Mouse (Mus musculus): ENCODE data around the gene Fam163a. TPM values are rescaled to one million over a fixed set of nuclear protein-coding genes. Genes with fewer than 3 reads are reported as not detected.
A peak's percentile ranks its signal among the peaks of the same experiment; 100 is the strongest.

The Fam163a gene
- polyA plus RNA-seq, 1 experiment, result not detected

DNA sequence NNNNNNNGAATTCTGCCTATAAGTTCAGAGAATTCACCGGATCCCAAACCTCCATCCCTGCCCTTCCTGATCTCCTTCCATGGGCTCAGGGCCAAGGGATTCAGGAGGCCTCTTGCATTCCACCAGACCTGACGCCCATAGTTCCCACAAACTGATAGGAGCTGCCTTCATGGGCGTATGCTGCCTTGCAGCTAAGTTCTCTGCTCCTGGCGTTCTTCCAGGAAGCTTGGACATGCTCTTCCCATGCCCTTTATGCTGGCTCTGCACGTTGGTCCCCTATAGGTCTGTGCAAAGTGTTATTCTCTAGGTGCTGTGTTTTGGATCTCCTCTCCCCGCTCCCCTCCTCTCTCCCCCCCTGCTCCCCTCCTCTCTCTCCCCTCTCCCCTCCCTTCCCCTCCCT lies 36.1 kb downstream of the Fam163a start:
- H3K79me2 ChIP-seq (ENCODE audit: control insufficient read depth, insufficient read depth), result no peaks in the 10 kb centered on the region
- no peak overlapping the region for H3K4me3 ChIP-seq (ENCODE audit: insufficient read depth, poor library complexity, severe bottlenecking)
- no peaks in the 10 kb centered on the region for H3K36me3 ChIP-seq (ENCODE audit: control insufficient read depth, insufficient read depth)
- H3K27me3 ChIP-seq (ENCODE audit: control insufficient read depth, insufficient read depth, insufficient read length), result peaks cover 4% of the 10 kb centered on the region
- H3K79me3 ChIP-seq (ENCODE audit: low read depth), result no peaks in the 10 kb centered on the region
- TF ChIP-seq USF1 (IDR thresholded peaks at IDR 0.05; ENCODE audit: low read depth), result no peak
- no peak for TF ChIP-seq CTCF (IDR thresholded peaks at IDR 0.05; ENCODE audit: control insufficient read depth, insufficient read depth, insufficient read length)
- TF ChIP-seq CEBPB (IDR thresholded peaks at IDR 0.05; ENCODE audit: low read depth), result no peak
- TF ChIP-seq MAX (IDR thresholded peaks at IDR 0.05), result no peak
- no peak for TF ChIP-seq FOSL1 (IDR thresholded peaks at IDR 0.05; ENCODE audit: insufficient read depth, low read length, poor library complexity, severe bottlenecking)
- no peak for TF ChIP-seq MYOD1 (IDR thresholded peaks at IDR 0.05; ENCODE audit: control insufficient read depth, insufficient read length, low read depth)
- TF ChIP-seq MYOG (IDR thresholded peaks at IDR 0.05; ENCODE audit: control insufficient read depth, extremely low read depth, insufficient read length), result no peak
- no peak overlapping the region for H3ac ChIP-seq (ENCODE audit: control insufficient read depth, insufficient read length, low read depth)

DNA sequence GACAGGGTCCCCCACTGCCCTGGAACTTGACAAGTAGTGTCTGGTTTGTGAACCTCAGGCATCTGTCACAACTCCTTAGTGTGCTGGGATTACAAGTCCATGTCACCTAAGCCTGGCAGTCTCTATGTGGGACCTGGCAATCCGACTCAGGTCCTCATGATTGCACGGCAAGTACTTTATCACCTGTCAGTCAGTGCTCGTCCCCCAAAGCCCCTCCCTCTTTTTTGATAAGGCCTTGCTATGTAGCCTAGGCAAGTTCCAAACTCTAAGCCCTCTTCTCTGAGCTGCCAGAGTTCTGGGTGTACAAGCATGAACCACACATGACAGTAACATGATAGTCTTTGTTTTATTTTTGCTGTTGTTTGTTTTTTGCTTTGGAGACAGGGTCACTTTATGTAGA lies 88.1 kb downstream of the Fam163a start:
- TF ChIP-seq MYOD1 (IDR thresholded peaks at IDR 0.05; ENCODE audit: control insufficient read depth, insufficient read length, low read depth), result no peak
- Histone ChIP-seq H3K36me3 (ENCODE audit: control insufficient read depth, insufficient read depth) (no peaks in the 10 kb centered on the region), H3K79me3 (ENCODE audit: low read depth) (no peaks in the 10 kb centered on the region), H3ac (ENCODE audit: control insufficient read depth, insufficient read length, low read depth) (no peak overlapping the region), H3K79me2 (ENCODE audit: control insufficient read depth, insufficient read depth) (no peaks in the 10 kb centered on the region), H3K27me3 (ENCODE audit: control insufficient read depth, insufficient read depth, insufficient read length) (no peaks in the 10 kb centered on the region), H3K4me3 (ENCODE audit: insufficient read depth, poor library complexity, severe bottlenecking) (no peak overlapping the region)

DNA sequence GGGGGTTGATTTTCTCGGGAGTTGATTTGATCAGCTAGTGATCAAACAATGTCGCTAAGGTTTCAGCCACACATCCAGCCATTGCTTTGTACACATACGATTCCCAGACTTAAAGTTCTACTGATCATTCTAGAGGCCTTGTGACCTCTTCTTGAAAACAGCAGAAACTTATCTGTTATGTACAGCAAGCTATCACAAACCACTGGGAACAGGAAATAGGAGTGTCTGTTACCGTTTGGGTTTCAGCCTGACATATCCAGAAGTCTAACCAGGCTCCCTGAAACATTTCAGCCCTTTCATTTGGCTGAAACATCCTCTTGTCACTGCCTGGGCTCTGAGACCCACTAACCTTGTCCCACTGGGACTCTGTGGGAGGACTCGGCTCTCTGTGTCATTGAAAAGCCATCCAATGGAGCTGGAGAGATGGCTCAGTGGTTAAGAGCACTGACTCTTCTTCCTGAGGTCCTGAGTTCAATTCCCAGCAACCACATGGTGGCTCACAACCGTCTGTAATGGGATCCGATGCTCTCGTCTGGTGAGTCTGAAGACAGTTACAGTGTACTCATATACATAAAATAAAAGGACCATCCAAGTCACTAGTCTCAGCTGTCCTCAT lies 90.8 kb downstream of the Fam163a start:
- Histone ChIP-seq H3K4me3 (ENCODE audit: insufficient read depth, poor library complexity, severe bottlenecking) (no peak overlapping the region), H3K36me3 (ENCODE audit: control insufficient read depth, insufficient read depth) (no peaks in the 10 kb centered on the region), H3K27me3 (ENCODE audit: control insufficient read depth, insufficient read depth, insufficient read length) (no peaks in the 10 kb centered on the region), H3K79me2 (ENCODE audit: control insufficient read depth, insufficient read depth) (no peaks in the 10 kb centered on the region), H3K79me3 (ENCODE audit: low read depth) (no peaks in the 10 kb centered on the region), H3ac (ENCODE audit: control insufficient read depth, insufficient read length, low read depth) (no peak overlapping the region)
- TF ChIP-seq CTCF (IDR thresholded peaks at IDR 0.05; ENCODE audit: control insufficient read depth, insufficient read depth, insufficient read length) (no peak), MYOG (IDR thresholded peaks at IDR 0.05; ENCODE audit: control insufficient read depth, extremely low read depth, insufficient read length) (no peak), USF1 (IDR thresholded peaks at IDR 0.05; ENCODE audit: low read depth) (no peak), CEBPB (IDR thresholded peaks at IDR 0.05; ENCODE audit: low read depth) (no peak), MAX (IDR thresholded peaks at IDR 0.05) (no peak), MYOD1 (IDR thresholded peaks at IDR 0.05; ENCODE audit: control insufficient read depth, insufficient read length, low read depth) (no peak), FOSL1 (IDR thresholded peaks at IDR 0.05; ENCODE audit: insufficient read depth, low read length, poor library complexity, severe bottlenecking) (no peak)

DNA sequence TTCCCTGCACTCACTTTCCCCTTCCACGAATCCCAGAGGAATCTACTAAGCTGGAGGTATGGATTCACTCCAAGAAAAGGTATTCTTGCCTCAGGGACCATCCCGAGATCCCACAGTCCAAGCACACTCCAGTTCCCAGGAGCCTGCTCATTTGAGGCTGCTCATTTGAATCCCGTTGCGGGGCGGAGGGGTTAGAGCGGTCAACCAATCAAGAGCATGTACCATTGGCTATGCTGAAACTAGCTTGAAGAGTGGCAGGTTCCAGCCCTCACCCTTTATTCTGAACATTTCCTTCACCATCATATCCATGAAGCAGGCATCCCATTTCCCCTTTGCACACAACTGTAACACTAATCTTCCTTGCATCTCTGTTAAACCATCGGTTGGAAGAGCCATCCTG lies 92.7 kb downstream of the Fam163a start:
- TF ChIP-seq CTCF (IDR thresholded peaks at IDR 0.05; ENCODE audit: control insufficient read depth, insufficient read depth, insufficient read length), result no peak
- Histone ChIP-seq H3ac (ENCODE audit: control insufficient read depth, insufficient read length, low read depth) (no peak overlapping the region), H3K36me3 (ENCODE audit: control insufficient read depth, insufficient read depth) (no peaks in the 10 kb centered on the region), H3K27me3 (ENCODE audit: control insufficient read depth, insufficient read depth, insufficient read length) (no peaks in the 10 kb centered on the region), H3K79me2 (ENCODE audit: control insufficient read depth, insufficient read depth) (no peaks in the 10 kb centered on the region), H3K4me3 (ENCODE audit: insufficient read depth, poor library complexity, severe bottlenecking) (no peak overlapping the region), H3K79me3 (ENCODE audit: low read depth) (no peaks in the 10 kb centered on the region)

DNA sequence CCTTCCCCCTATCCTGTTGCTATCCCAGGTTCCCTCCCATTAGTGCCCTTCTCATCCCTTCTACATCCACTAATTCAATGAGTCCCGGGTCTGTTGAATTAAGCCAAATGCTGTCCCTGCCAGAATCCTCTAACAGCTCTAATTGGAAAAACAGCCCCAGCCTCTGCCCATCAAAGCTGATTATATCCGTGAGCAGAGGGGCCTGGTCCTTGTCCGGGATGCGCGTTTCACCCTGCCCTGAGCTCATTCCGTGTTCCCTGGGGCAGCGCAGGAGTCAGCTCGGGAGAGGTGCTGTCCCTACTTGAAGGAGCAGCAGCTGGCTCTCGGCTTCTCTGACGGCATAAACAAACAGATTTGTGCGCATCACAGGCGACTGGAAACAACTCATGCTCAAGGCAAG lies 93.1 kb downstream of the Fam163a start:
- no peak overlapping the region for H3K4me3 ChIP-seq (ENCODE audit: insufficient read depth, poor library complexity, severe bottlenecking)
- H3K79me2 ChIP-seq (ENCODE audit: control insufficient read depth, insufficient read depth), result no peaks in the 10 kb centered on the region
- H3K36me3 ChIP-seq (ENCODE audit: control insufficient read depth, insufficient read depth), result no peaks in the 10 kb centered on the region
- H3K79me3 ChIP-seq (ENCODE audit: low read depth), result no peaks in the 10 kb centered on the region
- H3K27me3 ChIP-seq (ENCODE audit: control insufficient read depth, insufficient read depth, insufficient read length), result no peaks in the 10 kb centered on the region
- TF ChIP-seq FOSL1 (IDR thresholded peaks at IDR 0.05; ENCODE audit: insufficient read depth, low read length, poor library complexity, severe bottlenecking), result no peak
- TF ChIP-seq CEBPB (IDR thresholded peaks at IDR 0.05; ENCODE audit: low read depth), result no peak
- TF ChIP-seq MYOG (IDR thresholded peaks at IDR 0.05; ENCODE audit: control insufficient read depth, extremely low read depth, insufficient read length), result no peak
- TF ChIP-seq USF1 (IDR thresholded peaks at IDR 0.05; ENCODE audit: low read depth), result no peak
- no peak for TF ChIP-seq MAX (IDR thresholded peaks at IDR 0.05)
- TF ChIP-seq CTCF (IDR thresholded peaks at IDR 0.05; ENCODE audit: control insufficient read depth, insufficient read depth, insufficient read length), result no peak
- TF ChIP-seq MYOD1 (IDR thresholded peaks at IDR 0.05; ENCODE audit: control insufficient read depth, insufficient read length, low read depth), result no peak
- H3ac ChIP-seq (ENCODE audit: control insufficient read depth, insufficient read length, low read depth), result no peak overlapping the region

DNA sequence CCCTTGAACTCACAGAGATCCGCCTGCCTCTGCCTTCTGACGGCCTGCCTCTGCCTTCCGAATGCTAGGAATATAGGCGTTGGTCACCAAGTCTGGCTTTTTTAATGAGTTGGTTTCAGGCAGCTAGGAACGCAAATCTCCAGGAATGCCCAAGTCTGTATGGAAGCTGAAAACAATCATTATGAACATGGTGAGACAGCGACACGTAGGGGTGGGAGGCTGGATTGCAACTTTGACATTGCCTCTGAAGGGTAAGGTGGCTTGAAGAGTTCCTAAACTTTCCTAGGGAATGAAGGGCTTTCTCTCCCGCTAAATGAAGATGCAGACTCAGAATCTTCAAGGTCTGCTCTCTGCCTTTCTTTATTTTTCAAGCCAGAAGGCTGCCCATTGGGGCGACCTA lies 93.7 kb downstream of the Fam163a start:
- H3ac ChIP-seq (ENCODE audit: control insufficient read depth, insufficient read length, low read depth), result no peak overlapping the region
- H3K79me3 ChIP-seq (ENCODE audit: low read depth), result no peaks in the 10 kb centered on the region
- H3K27me3 ChIP-seq (ENCODE audit: control insufficient read depth, insufficient read depth, insufficient read length), result no peaks in the 10 kb centered on the region
- TF ChIP-seq CTCF (IDR thresholded peaks at IDR 0.05; ENCODE audit: control insufficient read depth, insufficient read depth, insufficient read length), result peak; percentile 17
- no peak for TF ChIP-seq CEBPB (IDR thresholded peaks at IDR 0.05; ENCODE audit: low read depth)
- no peak for TF ChIP-seq FOSL1 (IDR thresholded peaks at IDR 0.05; ENCODE audit: insufficient read depth, low read length, poor library complexity, severe bottlenecking)
- no peaks in the 10 kb centered on the region for H3K79me2 ChIP-seq (ENCODE audit: control insufficient read depth, insufficient read depth)
- no peak overlapping the region for H3K4me3 ChIP-seq (ENCODE audit: insufficient read depth, poor library complexity, severe bottlenecking)
- H3K36me3 ChIP-seq (ENCODE audit: control insufficient read depth, insufficient read depth), result no peaks in the 10 kb centered on the region

All from C2C12 (cell line).